Mouse (Mus musculus) T-helper 1 cell (primary cell): Measurements from ENCODE around the gene Bcl2l1.

Experiments
- in situ Hi-C: fragments of 300-600 bp; cut with MboI, MseI; formaldehyde crosslinking; loops from one replicate; pipeline ENCODE4 v1.15.1; 2025; ENCODE audit warnings: high pct_unique_total_duplicates

The Bcl2l1 gene

DNA sequence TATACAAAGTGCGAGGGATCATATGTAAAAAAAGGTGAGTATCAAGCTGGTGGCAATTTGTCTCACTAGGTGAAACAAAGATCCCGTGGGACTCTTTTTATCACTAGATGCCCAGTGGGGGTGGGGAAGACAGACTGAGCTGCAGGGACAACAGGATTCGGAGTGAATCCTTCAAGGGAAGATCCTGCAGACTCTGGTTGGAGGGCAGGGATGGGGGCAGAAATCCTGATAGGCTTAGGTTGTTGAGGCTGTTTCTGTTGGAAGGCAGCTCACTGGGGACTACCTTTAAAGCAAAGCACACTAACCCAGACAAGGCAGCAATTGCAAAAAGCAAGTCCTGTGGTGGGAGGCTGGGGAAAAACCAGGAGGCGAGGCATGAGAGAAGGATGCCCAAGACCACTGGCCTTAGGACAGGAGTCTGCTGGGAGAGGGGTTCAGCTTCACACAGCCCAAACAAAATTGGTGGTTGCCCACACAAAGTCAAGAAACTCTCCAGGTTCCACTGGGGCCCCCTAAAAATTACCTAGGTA, 6.3 kb downstream of the Bcl2l1 start:
- in situ Hi-C loops: loop anchor here (5.0 to 10.0 kb wide), 2 partner anchors 33 to 910 kb away; no protein-coding TSS in a partner anchor

DNA sequence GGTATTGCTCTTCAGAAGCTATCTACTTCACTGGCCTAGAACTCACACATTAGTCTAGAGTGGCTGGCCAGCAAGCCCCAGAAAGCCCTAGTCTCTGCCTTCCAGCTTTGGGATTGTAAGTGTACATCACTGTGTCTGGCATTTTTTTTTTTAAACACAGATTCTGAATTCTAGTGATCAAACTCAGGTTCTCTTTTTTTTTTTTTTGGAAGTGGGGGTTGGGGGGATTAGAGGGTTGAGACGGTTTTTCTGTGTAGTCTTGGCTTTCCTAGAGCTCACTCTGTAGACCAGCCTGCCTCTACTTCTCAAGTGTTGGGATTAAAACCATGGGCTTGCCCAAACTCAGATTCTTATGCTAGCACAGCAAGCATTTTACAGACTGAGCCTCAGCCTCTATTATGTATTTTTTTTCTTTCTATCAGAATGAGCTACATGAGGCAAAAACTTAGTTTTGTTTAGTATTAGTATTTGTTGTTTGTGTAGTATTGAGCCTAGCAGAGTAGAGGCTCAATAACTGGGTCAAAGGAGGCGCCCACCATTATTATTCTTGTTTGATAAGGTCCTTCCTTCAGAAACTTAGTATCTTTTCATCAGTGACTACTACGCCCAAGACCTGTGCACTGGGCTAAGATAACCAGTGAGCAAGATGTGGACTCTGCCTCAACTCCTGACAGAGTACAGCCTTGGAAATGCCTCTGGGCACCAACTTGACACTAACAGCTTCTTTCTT, 6.9 kb downstream of the Bcl2l1 start:
- in situ Hi-C loops: loop anchor here (5.0 to 10.0 kb wide), 2 partner anchors 32 to 910 kb away; no protein-coding TSS in a partner anchor

DNA sequence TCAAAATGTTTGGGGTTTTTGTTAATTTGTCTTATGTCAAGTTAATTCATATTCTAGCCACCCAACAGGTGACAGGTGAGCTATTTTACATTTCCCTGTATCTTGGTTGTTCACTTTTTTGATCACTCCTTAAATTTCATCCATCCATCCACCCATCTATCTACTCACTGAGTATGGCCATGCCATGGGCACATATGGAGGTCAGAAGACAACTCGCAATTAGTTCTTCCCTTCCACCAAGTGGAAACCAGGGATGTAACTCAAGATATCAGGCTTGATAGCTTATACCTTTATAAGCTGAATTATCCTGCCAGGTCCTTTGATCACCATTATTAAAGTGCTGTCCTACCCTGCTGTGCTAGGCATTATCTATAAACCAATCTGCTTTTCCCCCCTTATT, 7.8 kb downstream of the Bcl2l1 start:
- in situ Hi-C loops: loop anchor here (10.0 kb wide), 1 partner anchor 911 kb away; no protein-coding TSS in a partner anchor

DNA sequence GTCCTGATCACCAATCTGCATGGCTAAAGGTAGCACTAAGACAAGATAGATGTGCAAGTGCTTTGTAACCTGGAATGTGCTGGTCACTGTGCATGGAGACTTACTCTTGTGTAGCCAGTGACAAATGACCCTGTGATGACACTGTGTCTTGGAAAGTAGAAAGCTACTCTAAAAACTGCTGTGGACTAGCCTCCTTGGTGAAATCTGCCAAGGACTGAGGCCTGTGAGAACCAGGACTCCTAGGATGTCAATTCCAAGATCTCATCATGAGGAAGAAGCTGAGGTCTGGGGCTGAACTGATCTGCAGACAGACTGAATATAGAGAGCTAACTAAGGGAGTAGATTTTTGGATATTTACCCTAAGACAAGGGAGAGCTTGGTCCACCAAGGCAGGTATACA, 10.0 kb downstream of the Bcl2l1 start:
- in situ Hi-C loops: loop anchor here (10.0 kb wide), 1 partner anchor 913 kb away; no protein-coding TSS in a partner anchor

DNA sequence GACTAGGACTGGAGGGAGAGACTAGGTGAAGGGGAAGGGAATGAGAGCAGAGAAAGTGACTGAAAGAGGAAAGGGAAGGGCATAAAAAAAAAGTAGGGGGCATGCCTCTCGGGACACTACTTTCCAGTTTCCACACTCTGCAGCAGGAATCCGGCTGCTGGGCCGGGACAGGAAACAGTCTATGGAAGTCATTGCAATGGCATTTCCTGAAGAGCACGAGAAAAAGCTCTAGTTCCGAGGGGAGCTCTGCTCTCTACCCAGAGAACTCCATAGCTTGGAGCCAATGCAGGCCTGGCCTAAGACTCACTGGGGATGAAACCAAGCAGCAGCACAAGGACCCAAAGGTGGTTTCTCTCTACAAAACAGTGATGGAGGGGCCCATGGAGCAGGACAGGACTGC, 10.5 kb downstream of the Bcl2l1 start:
- in situ Hi-C loops: loop anchor here (10.0 kb wide), 1 partner anchor 914 kb away; no protein-coding TSS in a partner anchor

DNA sequence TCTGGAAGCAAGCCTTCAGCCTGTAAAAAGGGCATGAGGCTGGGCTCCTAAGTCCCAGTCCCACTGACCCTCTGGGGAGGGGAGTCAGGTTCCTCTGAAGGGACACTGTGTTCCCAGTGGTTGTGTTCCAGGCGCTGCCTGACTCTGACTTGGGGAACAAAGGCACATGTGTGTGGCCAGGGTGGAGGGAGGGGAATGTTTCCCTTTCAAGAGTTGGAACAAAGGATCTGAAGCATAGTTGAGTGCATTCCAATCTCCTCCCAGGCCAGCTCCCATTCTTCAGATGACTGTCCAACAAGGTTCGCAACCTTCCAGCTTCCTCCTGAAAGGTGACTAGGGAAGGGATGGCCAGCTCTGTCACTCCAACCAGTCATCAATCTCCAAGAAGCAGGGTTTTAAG, 11.2 kb downstream of the Bcl2l1 start:
- in situ Hi-C loops: loop anchor here (10.0 kb wide), 1 partner anchor 914 kb away; no protein-coding TSS in a partner anchor

DNA sequence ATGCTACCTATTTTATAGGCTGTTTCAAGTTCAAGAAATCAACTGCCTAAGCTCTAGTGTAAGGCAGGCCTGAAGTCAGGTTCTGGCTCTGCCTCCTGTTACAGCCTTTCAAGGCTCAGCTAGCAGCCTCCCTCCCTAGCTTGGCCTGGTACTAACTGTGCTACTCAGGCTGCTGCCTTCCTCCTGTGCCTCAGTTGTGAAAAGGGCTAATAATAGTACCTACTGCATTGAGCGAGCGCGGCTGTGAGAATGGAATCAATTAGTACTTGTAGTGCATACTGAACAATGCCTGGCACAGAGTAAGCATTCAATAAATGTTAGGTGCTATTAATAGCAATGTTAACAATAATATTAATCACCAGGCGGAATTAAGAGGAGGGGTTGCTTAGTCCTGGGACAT, 11.6 kb downstream of the Bcl2l1 start:
- in situ Hi-C loops: loop anchor here (10.0 kb wide), 1 partner anchor 915 kb away; no protein-coding TSS in a partner anchor

DNA sequence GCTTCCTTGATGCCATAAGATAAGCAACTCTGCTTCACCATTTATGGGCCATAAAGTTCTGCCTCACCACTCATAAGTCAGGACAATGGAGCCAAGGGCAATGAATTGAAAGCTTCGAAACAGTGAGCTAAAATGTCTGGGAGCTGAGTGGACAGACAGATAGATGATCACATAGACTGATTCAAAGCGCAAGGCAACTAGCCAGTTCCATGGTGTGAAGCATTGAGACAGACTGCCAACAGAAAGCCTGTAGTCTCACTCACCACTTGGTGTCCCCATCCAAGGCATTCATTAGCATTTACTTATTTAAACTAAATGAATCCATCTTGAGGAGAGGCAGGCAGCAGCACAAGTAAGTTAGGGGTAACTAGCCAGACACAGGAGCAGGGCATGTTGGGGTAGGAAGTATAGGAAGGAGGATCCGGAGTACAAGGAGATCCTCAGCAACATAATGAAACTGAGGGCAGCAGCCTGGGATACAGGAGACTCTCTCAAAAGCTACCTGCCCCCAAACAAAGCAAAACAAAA, 12.4 kb downstream of the Bcl2l1 start:
- in situ Hi-C loops: no loop called here

DNA sequence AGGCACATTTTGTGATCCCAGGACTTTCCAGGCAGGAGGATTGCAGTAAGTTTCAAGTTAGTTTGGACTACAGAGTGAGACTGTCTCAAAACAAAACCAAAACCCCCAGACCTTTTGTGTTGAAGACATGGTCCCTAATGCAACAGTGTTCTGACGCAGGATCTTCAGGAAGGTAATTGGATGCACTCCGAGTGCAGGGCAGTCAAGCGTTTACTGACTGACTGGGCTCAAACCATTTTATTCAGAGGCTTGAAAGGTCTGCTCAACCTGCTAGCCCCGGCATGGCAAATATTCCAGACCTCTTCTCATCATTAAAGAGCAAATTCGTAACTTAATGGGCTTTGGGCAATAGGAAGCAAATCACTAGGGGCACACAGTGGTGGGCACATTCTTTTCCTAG, 12.8 kb downstream of the Bcl2l1 start:
- in situ Hi-C loops: no loop called here

DNA sequence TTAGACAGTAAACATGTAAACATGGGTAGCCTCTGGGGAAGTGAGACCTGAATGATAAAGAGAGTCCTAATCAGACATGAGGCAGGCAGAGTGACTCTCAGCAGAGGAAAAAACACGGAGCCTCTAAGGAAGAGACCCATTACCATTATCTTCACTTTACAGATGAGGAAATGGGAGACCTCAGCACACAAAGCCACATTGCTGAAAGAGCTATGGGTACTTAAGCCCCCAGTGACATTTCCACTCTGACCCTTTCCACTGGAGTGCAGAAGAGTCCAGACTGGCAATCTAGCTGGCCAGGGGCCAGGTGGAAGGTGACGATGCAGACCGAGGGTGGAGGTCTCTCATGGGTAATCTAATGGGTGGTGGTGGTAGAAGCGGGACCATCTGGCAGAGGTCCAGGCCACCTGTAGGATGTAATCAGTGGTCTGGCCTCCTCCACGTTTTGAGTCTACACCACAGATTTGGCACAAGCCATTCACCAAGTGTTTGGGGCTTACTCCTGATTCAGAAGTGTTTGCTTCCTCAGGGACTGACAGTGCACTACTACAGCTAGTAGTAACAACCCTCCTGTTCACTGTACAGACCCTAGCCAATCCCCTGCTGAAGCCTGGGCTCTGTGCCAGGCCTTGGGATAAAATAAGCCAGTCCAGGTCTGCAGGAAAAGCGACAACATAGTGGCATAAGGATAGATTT, 13.8 kb downstream of the Bcl2l1 start:
- in situ Hi-C loops: no loop called here

DNA sequence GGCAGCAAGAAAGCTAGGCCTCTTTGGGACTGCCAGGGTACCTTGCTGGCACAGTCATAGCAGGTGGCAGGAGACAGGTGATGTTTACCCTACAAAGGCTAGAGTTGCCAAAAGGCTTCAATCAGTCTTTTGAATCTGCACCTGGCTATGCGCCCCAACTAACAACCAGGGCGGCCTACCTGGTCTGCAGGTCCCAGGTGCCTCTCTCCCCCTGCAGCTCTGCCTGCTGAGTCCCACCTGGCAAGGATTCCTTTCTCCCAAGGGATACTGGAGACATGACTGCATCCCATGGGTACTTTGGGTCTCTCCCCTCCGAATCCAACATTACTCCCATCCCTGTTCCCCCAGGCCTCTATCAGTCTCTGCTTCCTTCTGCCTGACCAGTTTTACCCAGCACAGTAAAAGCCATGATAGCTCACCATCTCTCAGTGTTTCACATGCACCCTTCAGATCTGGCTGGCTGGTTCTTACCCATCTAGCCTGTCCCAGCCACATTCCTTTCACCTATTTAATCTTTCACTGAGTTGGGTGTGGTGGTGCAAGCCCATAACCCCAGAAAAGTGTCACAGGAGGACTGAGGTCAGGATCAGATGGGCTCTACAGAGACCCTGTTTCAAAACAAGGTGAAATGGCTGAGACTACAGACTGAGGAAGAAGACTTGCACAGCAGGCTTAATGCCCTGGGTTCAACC, 14.7 kb downstream of the Bcl2l1 start:
- in situ Hi-C loops: no loop called here

DNA sequence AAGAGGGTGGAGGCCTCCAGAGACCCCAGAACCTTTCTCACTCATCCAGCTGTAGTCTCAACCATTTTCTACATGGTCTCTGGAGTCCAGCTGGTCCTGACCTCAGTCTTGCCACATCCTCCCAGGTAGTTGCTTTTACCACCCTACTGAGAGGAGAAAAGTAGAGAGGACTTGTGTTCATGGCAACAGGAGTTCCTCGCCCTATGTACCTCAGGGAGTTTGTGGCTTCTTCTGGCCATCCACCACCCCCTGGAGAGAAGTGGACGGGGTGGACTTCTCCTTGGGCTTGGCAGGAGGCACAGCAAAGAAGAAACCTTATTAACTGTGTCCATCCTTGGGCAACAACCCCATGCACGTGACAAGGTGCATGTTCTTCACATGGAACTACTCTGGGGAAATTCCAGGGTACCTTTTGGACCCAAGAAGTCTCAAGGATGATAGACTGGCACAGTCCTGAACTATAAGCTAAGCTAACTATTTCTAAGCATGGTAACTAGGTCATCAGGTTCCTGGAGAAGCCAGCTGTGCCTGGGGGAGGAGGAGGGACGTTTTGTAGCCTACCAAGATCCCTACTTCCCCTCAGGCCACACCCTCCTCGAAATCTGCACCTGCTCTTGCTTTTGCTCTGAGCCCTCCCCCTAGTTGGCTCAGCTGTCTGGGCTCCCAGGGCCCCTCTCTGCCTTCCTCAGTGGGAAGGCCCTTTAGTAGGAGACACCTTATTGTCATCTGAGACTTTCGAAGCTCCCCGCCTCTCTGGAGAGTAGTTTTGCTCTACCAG, 15.5 kb downstream of the Bcl2l1 start:
- in situ Hi-C loops: no loop called here

DNA sequence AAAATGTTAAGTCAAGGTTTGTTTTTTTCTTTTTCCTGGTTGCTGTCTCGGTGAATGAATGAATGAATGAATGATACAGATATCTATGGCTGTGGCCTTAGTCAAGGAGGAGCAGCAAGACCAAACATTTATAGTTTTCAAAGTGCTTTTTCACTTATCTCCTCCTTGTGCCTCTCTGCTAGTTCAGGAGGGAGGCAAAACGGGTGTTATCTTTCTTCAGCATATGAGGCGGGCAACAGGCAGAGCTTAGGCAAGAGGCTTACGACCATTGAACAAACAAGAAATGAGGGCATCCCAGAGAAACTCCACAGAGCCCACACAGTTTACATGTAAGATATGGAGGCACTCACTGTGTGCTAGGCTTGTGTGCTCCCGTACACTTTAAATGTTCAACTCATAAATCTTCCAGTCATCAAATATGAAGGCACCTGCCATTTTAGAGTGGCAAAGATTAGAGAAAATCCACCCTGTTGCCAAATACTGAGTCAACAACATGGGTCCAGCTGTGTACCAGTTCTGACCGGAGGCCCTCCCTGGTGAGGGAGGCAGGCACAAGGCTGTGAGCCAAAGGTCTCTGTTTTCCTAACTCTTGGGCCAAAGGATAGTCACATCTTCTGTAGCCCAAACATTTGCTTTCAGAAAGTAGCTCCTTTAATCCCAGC, 17.2 kb downstream of the Bcl2l1 start:
- in situ Hi-C loops: no loop called here

DNA sequence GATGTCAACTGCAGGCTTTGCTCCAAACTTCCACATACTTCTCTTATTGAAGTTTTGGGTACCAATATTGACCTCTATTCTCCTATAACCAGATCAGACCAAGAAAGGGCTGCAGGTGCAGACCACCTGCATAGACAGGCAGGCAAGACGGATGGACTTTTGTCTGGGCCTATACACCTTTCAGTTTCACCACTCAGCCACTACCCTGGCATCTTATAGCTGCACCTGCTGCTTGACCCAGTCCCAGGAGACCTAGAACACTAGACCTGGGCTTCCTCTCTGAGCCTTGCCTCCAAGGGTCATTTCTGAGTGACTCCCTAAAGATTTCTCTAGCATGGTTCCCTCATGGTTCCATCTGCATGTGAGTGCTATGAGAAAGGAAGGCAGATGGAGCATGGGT, 18.3 kb downstream of the Bcl2l1 start:
- in situ Hi-C loops: no loop called here

DNA sequence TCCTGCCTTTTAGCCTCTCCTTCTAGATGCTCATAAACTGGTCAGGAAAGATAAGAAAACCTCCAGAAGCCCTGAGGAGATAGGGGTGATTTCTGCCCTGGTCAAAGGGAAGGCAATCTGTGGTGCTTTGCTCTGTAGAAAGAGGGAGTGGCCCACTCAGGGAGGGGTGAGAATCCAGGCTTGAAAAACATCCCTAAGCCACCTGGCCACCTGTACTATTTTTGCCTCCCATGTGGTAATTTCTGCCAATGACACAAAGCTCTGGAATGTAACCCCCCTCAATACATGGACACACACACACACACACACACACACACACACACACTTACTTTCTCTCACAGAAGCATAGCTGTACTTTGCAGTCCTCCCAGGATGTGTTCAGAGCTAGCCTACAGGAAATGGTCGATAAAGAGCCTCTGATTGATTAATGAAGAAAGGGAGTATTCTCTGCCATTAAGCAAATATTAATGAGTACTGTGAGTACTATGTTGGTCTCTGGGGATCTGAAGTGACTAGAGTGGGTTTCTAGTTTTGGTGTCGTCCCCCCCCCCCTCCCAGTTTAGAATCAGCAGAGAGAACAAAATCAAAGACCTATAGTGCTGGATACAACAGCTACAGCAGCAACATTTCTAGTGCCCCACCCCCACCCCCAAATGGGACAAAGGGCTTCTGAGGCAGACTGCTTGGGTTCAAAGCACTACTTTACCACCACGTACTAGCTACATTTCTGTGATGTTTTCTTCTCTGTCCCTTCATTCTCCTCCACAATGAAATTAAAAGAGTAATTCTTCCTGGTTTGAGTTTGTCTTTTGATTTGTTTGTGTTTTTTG, 20.0 kb downstream of the Bcl2l1 start:
- in situ Hi-C loops: no loop called here

DNA sequence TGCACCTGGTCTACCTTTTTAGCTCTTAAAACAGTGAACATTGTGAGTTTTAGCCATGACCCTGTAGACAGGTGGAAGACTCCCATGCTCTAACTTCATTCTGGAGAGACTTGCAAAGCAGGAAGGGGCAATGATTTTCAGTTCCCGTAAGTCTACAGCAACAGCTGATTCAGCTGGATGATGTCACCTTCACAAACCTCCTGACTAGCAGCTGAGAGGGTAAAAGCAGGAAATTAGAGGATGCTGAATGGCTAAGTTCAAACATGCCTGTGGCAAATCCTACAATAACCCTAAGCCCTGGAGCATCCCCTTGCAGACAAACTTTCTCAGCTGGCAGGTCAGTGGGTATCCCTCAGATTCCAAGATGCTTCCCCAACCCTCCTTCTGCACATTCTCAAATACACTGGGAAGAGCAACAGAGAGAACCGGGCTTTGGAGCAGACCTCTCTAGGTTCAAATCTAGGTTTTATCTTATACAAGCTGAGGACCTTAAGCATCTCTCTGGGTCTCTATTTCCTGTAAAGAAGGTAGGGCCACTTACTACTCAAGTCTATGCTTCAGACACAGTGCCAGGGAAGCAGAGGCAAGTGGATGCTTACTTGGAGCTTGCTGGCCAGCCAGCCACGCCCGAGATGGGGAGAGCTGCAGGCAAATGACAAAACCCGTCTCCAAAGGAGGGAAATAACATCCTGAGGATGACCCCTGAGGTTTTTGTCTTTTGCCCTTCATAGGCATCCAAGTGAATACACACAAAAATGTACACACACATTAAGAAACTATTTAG, 21.2 kb downstream of the Bcl2l1 start:
- in situ Hi-C loops: no loop called here

DNA sequence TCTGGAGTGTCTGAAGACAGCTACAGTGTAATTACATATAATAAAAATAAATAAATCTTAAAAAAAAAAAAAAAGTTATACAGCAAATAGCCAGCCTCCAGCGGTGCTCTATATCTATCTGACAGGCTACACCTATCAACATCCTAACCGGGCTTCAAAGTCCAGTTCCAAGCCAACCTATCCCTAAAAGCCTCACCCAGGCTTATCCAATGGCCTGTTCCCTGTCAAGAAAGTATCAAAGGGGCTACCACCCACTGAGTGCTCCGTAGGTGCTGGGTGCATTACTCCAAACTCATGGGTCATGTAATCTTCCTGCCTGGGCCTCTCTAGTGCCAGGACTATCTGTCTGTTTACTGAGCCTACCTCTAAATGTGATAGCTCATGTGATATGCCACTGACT, 23.4 kb downstream of the Bcl2l1 start:
- in situ Hi-C loops: no loop called here

DNA sequence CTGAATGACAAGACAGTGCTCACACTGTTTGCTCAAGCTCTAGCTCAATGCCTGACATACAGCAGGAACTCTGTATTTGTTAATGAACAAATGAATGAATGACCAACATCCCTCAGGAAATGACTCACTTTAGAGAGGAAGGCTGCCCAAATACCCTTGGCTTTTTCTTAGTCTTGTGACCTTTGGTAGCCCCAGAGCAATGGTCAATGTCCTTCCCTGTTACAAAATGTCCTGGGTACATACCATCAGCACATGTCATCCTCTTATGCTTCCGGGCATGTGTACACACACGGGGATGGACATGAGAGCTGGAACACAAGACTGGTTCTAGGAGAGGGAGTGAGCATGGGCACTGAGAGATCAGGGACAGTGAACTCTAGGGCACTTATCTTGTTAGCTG, 25.5 kb downstream of the Bcl2l1 start:
- in situ Hi-C loops: no loop called here

DNA sequence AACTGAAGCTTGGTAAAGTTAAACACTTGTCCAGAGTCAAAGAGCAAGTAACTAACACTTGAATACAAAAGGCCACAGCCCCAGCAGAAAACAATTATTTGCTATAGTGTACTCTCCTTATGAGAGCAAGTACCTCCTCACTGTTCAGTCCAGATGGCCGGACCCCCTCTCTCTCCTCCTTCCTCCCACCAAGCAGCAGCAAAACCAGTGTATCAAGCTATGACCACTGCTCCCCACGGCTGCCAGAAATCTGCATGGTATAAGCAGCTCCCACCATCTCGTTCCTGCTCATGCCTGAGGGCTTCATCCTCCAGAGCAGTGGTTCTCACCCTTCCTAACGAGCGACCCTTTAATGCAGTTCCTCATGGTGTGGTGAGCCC, 26.4 kb downstream of the Bcl2l1 start:
- in situ Hi-C loops: no loop called here
